Mouse (Mus musculus): ENCODE measurements at regions not wholly inside any gene's neighbourhood (a gene's known extent, or its start where the extent isn't known, plus 50 kb on each side); places are given as distances from the start of the nearest gene placed in this dataset.

DNA sequence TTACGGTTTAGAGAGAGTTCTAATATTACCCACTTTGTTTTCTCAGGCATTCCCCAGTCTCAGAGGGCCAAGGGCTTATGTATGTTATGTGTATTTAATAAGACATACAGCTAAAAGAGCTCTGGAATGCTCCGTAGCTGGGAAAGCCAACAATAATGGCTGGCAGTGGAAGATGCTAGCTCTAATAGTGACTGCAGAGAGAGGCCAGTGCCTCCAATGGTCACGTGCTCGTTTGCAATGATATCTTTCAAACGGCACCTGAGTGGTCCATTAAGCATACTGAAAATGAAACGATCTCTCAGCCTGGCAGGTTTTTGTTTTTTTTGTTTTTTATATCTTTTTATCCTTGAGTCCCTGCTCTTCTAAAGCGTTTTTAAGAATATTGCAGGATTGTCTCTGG is 324.0 kb downstream of the Sox11 start:
- DNase-seq (ENCODE audit: low spot score), result no peak
- H3K27me3 ChIP-seq (ENCODE audit: control insufficient read depth, insufficient read depth, low read length), result no peaks in the 10 kb centered on the region
- no peak overlapping the region for H3K4me3 ChIP-seq (ENCODE audit: low read depth, low read length)
- no peak for ATAC-seq (replicated peaks; ENCODE audit: insufficient number of reproducible peaks, low FRiP score, low TSS enrichment, low read depth)
- 62% methylated on average over 7 of the region's 7 CpGs for WGBS
- no peaks in the 10 kb centered on the region for H3K4me1 ChIP-seq (ENCODE audit: control insufficient read depth, insufficient read depth, low read length)
- H3K27ac ChIP-seq (replicated peaks; ENCODE audit: low read depth, low read length), result 0 out of 2 replicates have a peak overlapping the region, but pooled peaks have one; percentile 3
- no peaks in the 10 kb centered on the region for H3K9me3 ChIP-seq (replicated peaks; ENCODE audit: control insufficient read depth, low read length)
- H3K4me2 ChIP-seq (ENCODE audit: low read depth, low read length), result no peak overlapping the region
- no peak overlapping the region for H3K9ac ChIP-seq (replicated peaks; ENCODE audit: low read length)
- H3K36me3 ChIP-seq (replicated peaks; ENCODE audit: control insufficient read depth, insufficient read depth, low read depth, low read length), result no peaks in the 10 kb centered on the region

DNA sequence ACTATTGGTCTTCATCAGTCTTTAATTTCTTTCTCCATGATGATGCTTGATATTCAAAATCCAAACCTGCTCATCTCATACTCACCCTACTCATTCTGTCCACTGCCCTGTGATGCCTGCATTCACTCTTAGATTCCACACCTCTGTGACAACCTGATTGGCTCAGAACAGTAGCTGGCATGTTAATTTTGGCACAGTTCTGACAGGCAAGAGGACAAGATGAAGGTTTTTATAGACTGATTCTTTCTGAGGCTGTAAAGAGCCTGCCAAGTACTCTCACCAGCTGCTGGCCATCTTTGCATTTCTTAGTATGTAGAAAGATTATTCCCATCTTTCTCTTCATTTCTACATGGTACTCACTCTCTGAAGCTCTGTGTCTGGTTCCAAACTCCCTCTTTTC is 343.1 kb downstream of the Sox11 start:
- no peak for ATAC-seq (replicated peaks; ENCODE audit: insufficient number of reproducible peaks, low FRiP score, low TSS enrichment, low read depth)
- Histone ChIP-seq H3K27me3 (ENCODE audit: control insufficient read depth, insufficient read depth, low read length) (no peaks in the 10 kb centered on the region), H3K27ac (replicated peaks; ENCODE audit: low read depth, low read length) (no peak overlapping the region), H3K4me3 (ENCODE audit: low read depth, low read length) (no peak overlapping the region), H3K4me1 (ENCODE audit: control insufficient read depth, insufficient read depth, low read length) (no peaks in the 10 kb centered on the region), H3K9me3 (replicated peaks; ENCODE audit: control insufficient read depth, low read length) (no peaks in the 10 kb centered on the region), H3K36me3 (replicated peaks; ENCODE audit: control insufficient read depth, insufficient read depth, low read depth, low read length) (no peaks in the 10 kb centered on the region), H3K9ac (replicated peaks; ENCODE audit: low read length) (no peak overlapping the region), H3K4me2 (ENCODE audit: low read depth, low read length) (no peak overlapping the region)
- no peak for DNase-seq (ENCODE audit: low spot score)

DNA sequence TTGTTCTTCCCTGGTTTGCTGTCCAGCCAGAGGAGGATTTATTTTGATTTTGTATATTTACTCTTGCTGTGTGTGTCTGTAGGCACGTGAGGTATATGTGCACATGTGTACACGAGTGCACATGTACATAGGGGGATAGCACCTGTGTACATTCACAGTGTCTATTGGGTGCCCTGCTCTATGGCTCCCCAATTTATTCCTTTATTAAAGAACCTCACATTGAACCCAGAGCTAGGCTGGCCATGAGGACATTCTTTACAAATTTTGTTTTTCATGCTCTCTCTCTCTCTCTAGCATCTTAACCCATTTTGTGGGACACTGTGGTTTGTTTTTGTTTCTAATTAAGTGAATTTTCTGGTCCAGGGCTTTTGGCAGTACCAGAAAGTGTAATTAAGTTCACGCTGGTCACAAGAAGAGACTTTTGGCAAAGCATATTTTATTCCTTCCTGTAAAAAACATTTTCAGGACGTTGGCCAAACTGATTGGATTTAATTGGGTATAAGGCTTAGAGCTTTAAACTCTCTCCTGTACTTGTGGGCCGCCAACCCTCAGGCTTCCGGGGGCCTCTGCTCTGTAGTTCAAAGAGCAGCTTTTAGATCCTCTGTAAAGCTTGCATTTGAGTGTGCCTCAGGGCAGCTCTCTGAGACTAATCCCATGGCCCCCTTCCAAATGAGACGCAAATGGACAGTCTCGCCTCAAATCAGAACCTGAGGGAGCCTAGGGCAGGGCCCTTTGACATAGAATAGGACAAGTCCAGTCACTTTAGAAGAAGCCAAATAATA is 365.9 kb downstream of the Sox11 start:
- H3K36me3 ChIP-seq (replicated peaks; ENCODE audit: control insufficient read depth, insufficient read depth, low read depth, low read length), result no peaks in the 10 kb centered on the region
- no peaks in the 10 kb centered on the region; the same call in 1 of the 2 replicates for H3K4me1 ChIP-seq (ENCODE audit: control insufficient read depth, insufficient read depth, low read length)
- no peaks in the 10 kb centered on the region for H3K27me3 ChIP-seq (ENCODE audit: control insufficient read depth, insufficient read depth, low read length)
- ATAC-seq (replicated peaks; ENCODE audit: insufficient number of reproducible peaks, low FRiP score, low TSS enrichment, low read depth) (no peak), DNase-seq (ENCODE audit: low spot score) (peak; percentile 58)
- no peak overlapping the region for H3K4me2 ChIP-seq (ENCODE audit: low read depth, low read length)
- H3K9ac ChIP-seq (replicated peaks; ENCODE audit: low read length), result no peak overlapping the region
- 35% methylated on average over 8 of the region's 8 CpGs for WGBS
- no peak overlapping the region for H3K4me3 ChIP-seq (ENCODE audit: low read depth, low read length)
- H3K9me3 ChIP-seq (replicated peaks; ENCODE audit: control insufficient read depth, low read length), result no peaks in the 10 kb centered on the region
- no peak overlapping the region for H3K27ac ChIP-seq (replicated peaks; ENCODE audit: low read depth, low read length)

- Histone ChIP-seq H3K9ac (replicated peaks; ENCODE audit: low read length) (no peak overlapping the region), H3K27me3 (ENCODE audit: control insufficient read depth, insufficient read depth, low read length) (no peaks in the 10 kb centered on the region), H3K4me2 (ENCODE audit: low read depth, low read length) (no peak overlapping the region), H3K36me3 (replicated peaks; ENCODE audit: control insufficient read depth, insufficient read depth, low read depth, low read length) (no peaks in the 10 kb centered on the region), H3K4me1 (ENCODE audit: control insufficient read depth, insufficient read depth, low read length) (no peaks in the 10 kb centered on the region; the same call in 1 of the 2 replicates), H3K4me3 (ENCODE audit: low read depth, low read length) (no peak overlapping the region), H3K27ac (replicated peaks; ENCODE audit: low read depth, low read length) (no peak overlapping the region), H3K9me3 (replicated peaks; ENCODE audit: control insufficient read depth, low read length) (no peaks in the 10 kb centered on the region)
- no peak for ATAC-seq (replicated peaks; ENCODE audit: insufficient number of reproducible peaks, low FRiP score, low TSS enrichment, low read depth)
- no peak for DNase-seq (ENCODE audit: low spot score)
- WGBS, result 37% methylated on average over 4 of the region's 4 CpGs
Observed at GRCm38 (mm10) chr12:26972495-26973113, 369.8 kb downstream of the Sox11 start.

GRCm38 (mm10) chr12:26967018-26967737 is 375.2 kb downstream of the Sox11 start:
- ATAC-seq (replicated peaks; ENCODE audit: insufficient number of reproducible peaks, low FRiP score, low TSS enrichment, low read depth) (0 out of 2 replicates have a peak, but pooled peaks have one; percentile 39), DNase-seq (ENCODE audit: low spot score) (peak; percentile 49)
- Histone ChIP-seq H3K4me3 (ENCODE audit: low read depth, low read length) (no peak overlapping the region), H3K9me3 (replicated peaks; ENCODE audit: control insufficient read depth, low read length) (no peaks in the 10 kb centered on the region), H3K4me1 (ENCODE audit: control insufficient read depth, insufficient read depth, low read length) (no peaks in the 10 kb centered on the region), H3K9ac (replicated peaks; ENCODE audit: low read length) (no peak overlapping the region), H3K4me2 (ENCODE audit: low read depth, low read length) (no peak overlapping the region), H3K27ac (replicated peaks; ENCODE audit: low read depth, low read length) (no peak overlapping the region), H3K27me3 (ENCODE audit: control insufficient read depth, insufficient read depth, low read length) (no peaks in the 10 kb centered on the region), H3K36me3 (replicated peaks; ENCODE audit: control insufficient read depth, insufficient read depth, low read depth, low read length) (no peaks in the 10 kb centered on the region)
- WGBS, result 41% methylated on average over 16 of the region's 16 CpGs

DNA sequence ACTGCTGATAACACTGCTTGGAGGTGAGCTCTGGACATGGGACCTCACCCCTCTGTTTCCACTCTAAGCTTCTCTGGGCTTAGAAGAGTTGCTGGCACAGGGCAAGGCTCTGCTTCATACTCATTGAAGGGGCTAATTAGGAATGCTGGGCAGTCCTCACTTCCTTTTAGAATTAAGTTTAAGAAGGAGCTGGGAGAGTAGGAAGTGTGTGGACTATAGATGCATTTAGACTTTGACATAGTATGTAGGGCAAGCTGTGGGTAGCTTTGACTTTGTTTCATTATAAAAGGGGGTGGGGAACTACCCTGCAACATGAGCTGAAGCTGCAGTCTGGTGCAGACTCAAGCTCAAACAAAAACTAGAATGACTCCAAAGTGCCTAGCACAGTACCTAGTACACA is 378.5 kb downstream of the Sox11 start:
- no peak for ATAC-seq (replicated peaks; ENCODE audit: insufficient number of reproducible peaks, low FRiP score, low TSS enrichment, low read depth)

GRCm38 (mm10) chr12:26939831-26940230 is 402.5 kb downstream of the Sox11 start:
- Histone ChIP-seq H3K27ac (replicated peaks; ENCODE audit: low read depth, low read length) (no peak overlapping the region), H3K4me2 (ENCODE audit: low read depth, low read length) (no peak overlapping the region), H3K27me3 (ENCODE audit: control insufficient read depth, insufficient read depth, low read length) (no peaks in the 10 kb centered on the region), H3K36me3 (replicated peaks; ENCODE audit: control insufficient read depth, insufficient read depth, low read depth, low read length) (no peaks in the 10 kb centered on the region), H3K9ac (replicated peaks; ENCODE audit: low read length) (no peak overlapping the region), H3K9me3 (replicated peaks; ENCODE audit: control insufficient read depth, low read length) (no peaks in the 10 kb centered on the region), H3K4me3 (ENCODE audit: low read depth, low read length) (no peak overlapping the region), H3K4me1 (ENCODE audit: control insufficient read depth, insufficient read depth, low read length) (no peaks in the 10 kb centered on the region)
- ATAC-seq (replicated peaks; ENCODE audit: insufficient number of reproducible peaks, low FRiP score, low TSS enrichment, low read depth) (no peak), DNase-seq (ENCODE audit: low spot score) (peak; percentile 72)
- 30% methylated on average over 2 of the region's 2 CpGs for WGBS

More for the DNA sequence above, 378.5 kb downstream of the Sox11 start:
- Histone ChIP-seq H3K27ac (replicated peaks; ENCODE audit: low read depth, low read length) (no peak overlapping the region), H3K4me1 (ENCODE audit: control insufficient read depth, insufficient read depth, low read length) (no peaks in the 10 kb centered on the region), H3K4me2 (ENCODE audit: low read depth, low read length) (no peak overlapping the region), H3K4me3 (ENCODE audit: low read depth, low read length) (no peak overlapping the region), H3K27me3 (ENCODE audit: control insufficient read depth, insufficient read depth, low read length) (no peaks in the 10 kb centered on the region), H3K9ac (replicated peaks; ENCODE audit: low read length) (no peak overlapping the region), H3K36me3 (replicated peaks; ENCODE audit: control insufficient read depth, insufficient read depth, low read depth, low read length) (no peaks in the 10 kb centered on the region), H3K9me3 (replicated peaks; ENCODE audit: control insufficient read depth, low read length) (no peaks in the 10 kb centered on the region)
- DNase-seq (ENCODE audit: low spot score), result no peak

DNA sequence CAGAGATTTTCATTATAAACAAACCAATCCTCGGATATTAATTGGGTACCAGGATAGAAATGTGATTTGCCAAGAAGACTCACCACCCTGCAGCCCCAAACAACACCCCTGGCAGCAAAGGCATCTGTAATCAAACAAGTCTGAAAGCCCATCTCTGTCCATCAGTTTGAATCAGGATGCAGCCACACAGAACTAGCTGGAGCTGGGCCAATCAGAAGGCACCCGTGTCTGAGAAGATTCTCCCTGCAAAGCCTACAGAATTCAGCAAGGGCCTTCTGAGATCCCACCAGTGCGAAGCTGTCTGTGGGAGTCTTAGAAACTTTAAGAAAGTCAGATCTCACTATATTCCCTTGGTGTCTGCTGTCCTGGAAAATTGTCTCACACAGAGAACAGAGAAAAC is 404.5 kb downstream of the Sox11 start:
- no peak overlapping the region for H3K27ac ChIP-seq (replicated peaks; ENCODE audit: low read depth, low read length)
- no peaks in the 10 kb centered on the region for H3K27me3 ChIP-seq (ENCODE audit: control insufficient read depth, insufficient read depth, low read length)
- no peak for DNase-seq (ENCODE audit: low spot score)

More for the DNA sequence above, 404.5 kb downstream of the Sox11 start:
- no peaks in the 10 kb centered on the region for H3K9me3 ChIP-seq (replicated peaks; ENCODE audit: control insufficient read depth, low read length)
- no peak overlapping the region for H3K9ac ChIP-seq (replicated peaks; ENCODE audit: low read length)
- no peaks in the 10 kb centered on the region for H3K36me3 ChIP-seq (replicated peaks; ENCODE audit: control insufficient read depth, insufficient read depth, low read depth, low read length)
- H3K4me3 ChIP-seq (ENCODE audit: low read depth, low read length), result no peak overlapping the region
- no peak overlapping the region for H3K4me2 ChIP-seq (ENCODE audit: low read depth, low read length)
- H3K4me1 ChIP-seq (ENCODE audit: control insufficient read depth, insufficient read depth, low read length), result no peaks in the 10 kb centered on the region
- 79% methylated on average over 3 of the region's 3 CpGs for WGBS
- no peak for ATAC-seq (replicated peaks; ENCODE audit: insufficient number of reproducible peaks, low FRiP score, low TSS enrichment, low read depth)
